Comparison of ENCODE assay signal across 34 mouse cellular contexts in genomic region chr19:59154171-59154570, GRCm38 (mm10). TPM values are rescaled to one million over a fixed set of nuclear protein-coding genes. Genes with fewer than 3 reads are reported as not detected.
DNase-seq lines count a peak whose midpoint lies in the region; ATAC-seq and TF ChIP-seq lines count a peak whose summit lies in the region.
"Had no signal": no experiment of that assay in that cellular context is flagged by ENCODE, and none has a peak within 500 bp of the region (broad histone marks: within the 10 kb centered on the region; RNA-seq: fewer than 3 reads in every experiment).

No protein-coding gene starts in this region.

- no peak overlapping the region for H3K4me3 ChIP-seq in lung, embryonic 16.5 days (ENCODE audit: low read length)
- no peak overlapping the region for H3K4me3 ChIP-seq in MEL (ENCODE audit: control insufficient read depth in 1 of 2, insufficient read depth in 1 of 2, low read depth in 2 of 2, low read length in 2 of 2)
- H3K4me3 ChIP-seq in heart, embryonic 10.5 days, result no peak overlapping the region
- H3K4me3 ChIP-seq: embryonic facial prominence, embryonic 12.5 days; embryonic facial prominence, embryonic 15.5 days; gastrocnemius, adult 2 months; heart, adult 2 months; heart, embryonic 13.5 days had no signal

- no peaks in the 10 kb centered on the region for H3K36me3 ChIP-seq in lung, embryonic 16.5 days (ENCODE audit: control insufficient read depth, insufficient read depth, low read length)
- no peaks in the 10 kb centered on the region for H3K36me3 ChIP-seq in MEL (ENCODE audit: control insufficient read depth in 1 of 2, insufficient read depth in 2 of 2, low read length in 2 of 2)
- no peaks in the 10 kb centered on the region for H3K36me3 ChIP-seq in heart, embryonic 10.5 days
- H3K36me3 ChIP-seq: embryonic facial prominence, embryonic 12.5 days; embryonic facial prominence, embryonic 15.5 days; G1E; heart, embryonic 13.5 days had no signal

- peak; percentile 28; the same call in 1 of the 2 replicates for ATAC-seq in lung, embryonic 16.5 days (ENCODE audit: low read depth)
- ATAC-seq in granulocyte monocyte progenitor cell, adult 5-6 weeks (replicated peaks; ENCODE audit: poor library complexity, severe bottlenecking), result peak; percentile 46
- ATAC-seq: CD4-positive, CD25-positive, alpha-beta regulatory T cell, adult 4 months; forebrain, embryonic 14.5 days; forebrain, postnatal 0 days; hindbrain, postnatal 0 days; intestine, postnatal 0 days had no signal

- H3K9me3 ChIP-seq in lung, embryonic 16.5 days (ENCODE audit: control insufficient read depth, low read length), result no peaks in the 10 kb centered on the region
- no peaks in the 10 kb centered on the region for H3K9me3 ChIP-seq in MEL (replicated peaks; ENCODE audit: insufficient read depth, low read length)
- no peaks in the 10 kb centered on the region for H3K9me3 ChIP-seq in heart, embryonic 10.5 days
- H3K9me3 ChIP-seq: embryonic facial prominence, embryonic 12.5 days; embryonic facial prominence, embryonic 15.5 days; G1E; heart, embryonic 13.5 days had no signal

- DNase-seq in lung, postnatal 4 days, result no peak
- peak; percentile 9 for DNase-seq in MEL (ENCODE audit: low read depth, low spot score)
- DNase-seq in gastrocnemius, postnatal 4 days (ENCODE audit: low spot score in 2 of 2), result no peak
- DNase-seq in heart, adult 9 months (ENCODE audit: low spot score in 2 of 2), result no peak
- DNase-seq in heart, embryonic 10.5 days (ENCODE audit: low spot score), result no peak
- DNase-seq: adrenal gland, postnatal 10 days; adrenal gland, postnatal 36 days; cerebellum, adult 18-20 months; cerebellum, adult 9-10 months; cerebellum, postnatal 14 days; forebrain, postnatal 0 days; gastrocnemius, adult 2 months; gastrocnemius, postnatal 14 days; heart, adult 2 months; heart, postnatal 14 days; heart, postnatal 4 days had no signal

- WGBS in lung, embryonic 16.5 days, result 73% methylated on average over 2 of the region's 2 CpGs
- WGBS in heart, embryonic 10.5 days, result 88% methylated on average over 2 of the region's 2 CpGs

- no peaks in the 10 kb centered on the region for H3K27me3 ChIP-seq in lung, embryonic 16.5 days (ENCODE audit: control insufficient read depth, insufficient read depth, low read depth, low read length)
- no peaks in the 10 kb centered on the region for H3K27me3 ChIP-seq in MEL (ENCODE audit: control insufficient read depth in 1 of 2, insufficient read depth in 2 of 2, low read length in 2 of 2)
- peaks cover 10% of the 10 kb centered on the region for H3K27me3 ChIP-seq in heart, embryonic 10.5 days (ENCODE audit: insufficient read depth, poor library complexity, severe bottlenecking)

- H3K79me2 ChIP-seq in MEL (ENCODE audit: control insufficient read depth, insufficient read depth, low read length, poor library complexity), result no peaks in the 10 kb centered on the region

- no peak for TF ChIP-seq POLR2A in MEL (IDR thresholded peaks at IDR 0.05; ENCODE audit: control insufficient read depth in 1 of 2, insufficient read depth in 1 of 2, low read depth in 1 of 2, low read length in 2 of 2, poor library complexity in 1 of 2)

- TF ChIP-seq RAD21 in MEL (IDR thresholded peaks at IDR 0.05; ENCODE audit: low read depth, low read length), result no peak

- H3K4me2 ChIP-seq in lung, embryonic 16.5 days (ENCODE audit: low read depth, low read length), result no peak overlapping the region
- H3K4me2 ChIP-seq: embryonic facial prominence, embryonic 12.5 days; embryonic facial prominence, embryonic 15.5 days; heart, embryonic 13.5 days; hindbrain, embryonic 14.5 days had no signal

- no peak for TF ChIP-seq EP300 in MEL (IDR thresholded peaks at IDR 0.05; ENCODE audit: low read depth in 1 of 2, low read length in 2 of 2)

- no peak for TF ChIP-seq CTCF in MEL (IDR thresholded peaks at IDR 0.05 in 2 of 3, conservative IDR thresholded peaks at IDR 0.05 in 1 of 3; ENCODE audit: control insufficient read depth in 1 of 3, insufficient read depth in 1 of 3, low read depth in 2 of 3, low read length in 3 of 3, poor library complexity in 1 of 3, severe bottlenecking in 1 of 3)

- no peaks in the 10 kb centered on the region for H3K4me1 ChIP-seq in lung, embryonic 16.5 days (replicated peaks; ENCODE audit: control insufficient read depth, insufficient read depth, low read length)
- H3K4me1 ChIP-seq in MEL (ENCODE audit: control insufficient read depth in 1 of 2, insufficient read depth in 2 of 2, low read length in 2 of 2), result no peaks in the 10 kb centered on the region
- H3K4me1 ChIP-seq in heart, embryonic 10.5 days, result no peaks in the 10 kb centered on the region
- H3K4me1 ChIP-seq: embryonic facial prominence, embryonic 12.5 days; embryonic facial prominence, embryonic 15.5 days; heart, embryonic 13.5 days had no signal

- H3K9ac ChIP-seq in lung, embryonic 16.5 days (ENCODE audit: low read length), result no peak overlapping the region
- H3K9ac ChIP-seq in MEL (ENCODE audit: control insufficient read depth, low read depth, low read length, poor library complexity, severe bottlenecking), result no peak overlapping the region
- H3K9ac ChIP-seq: embryonic facial prominence, embryonic 12.5 days; embryonic facial prominence, embryonic 15.5 days; forebrain, postnatal 0 days; heart, embryonic 13.5 days; hindbrain, embryonic 14.5 days had no signal

- H3K27ac ChIP-seq in lung, embryonic 16.5 days (ENCODE audit: low read length), result no peak overlapping the region
- no peak overlapping the region for H3K27ac ChIP-seq in MEL (ENCODE audit: control insufficient read depth, low read depth, low read length)
- H3K27ac ChIP-seq in heart, embryonic 10.5 days, result no peak overlapping the region
- H3K27ac ChIP-seq: embryonic facial prominence, embryonic 12.5 days; embryonic facial prominence, embryonic 15.5 days; gastrocnemius, adult 2 months; heart, adult 2 months; heart, embryonic 13.5 days; hindbrain, embryonic 14.5 days; hindbrain, postnatal 0 days had no signal

TF ChIP-seq in MEL, 35 proteins besides CTCF, POLR2A, EP300 and RAD21:
- TF ChIP-seq ZMIZ1 (IDR thresholded peaks at IDR 0.05; ENCODE audit: low read depth, low read length), result no peak
- TF ChIP-seq SMC3 (IDR thresholded peaks at IDR 0.05; ENCODE audit: low read depth, low read length), result no peak
- TF ChIP-seq TBP (IDR thresholded peaks at IDR 0.05; ENCODE audit: low read depth, low read length), result no peak
- TF ChIP-seq MEF2A (IDR thresholded peaks at IDR 0.05; ENCODE audit: extremely low read depth, insufficient replicate concordance, low read depth, low read length, poor library complexity, severe bottlenecking), result no peak
- TF ChIP-seq ZC3H11A (IDR thresholded peaks at IDR 0.05; ENCODE audit: low read depth, low read length), result no peak
- TF ChIP-seq POLR2AphosphoS5 (IDR thresholded peaks at IDR 0.05; ENCODE audit: borderline replicate concordance, low read depth, low read length), result no peak
- no peak for TF ChIP-seq ETS1 (IDR thresholded peaks at IDR 0.05; ENCODE audit: low read depth, low read length)
- TF ChIP-seq ZNF384 (IDR thresholded peaks at IDR 0.05; ENCODE audit: low read depth, low read length), result no peak
- TF ChIP-seq MXI1 (IDR thresholded peaks at IDR 0.05; ENCODE audit: low read depth, low read length), result no peak
- no peak for TF ChIP-seq HCFC1 (IDR thresholded peaks at IDR 0.05; ENCODE audit: low read depth, low read length)

RNA-seq across cellular contexts. Expression of gene Vax1, which starts 15.7 kb away (rescaled TPM):
- not detected in 2 replicates for polyA plus RNA-seq in lung, embryonic 16.5 days (2015; fragmentation: Nextera tagmentation; extraction: Ambion mirVana)
- total RNA-seq in MEL (2012; rRNA removed), result not detected in 2 replicates
- polyA plus RNA-seq in MEL (2012; ENCODE audit: insufficient read depth in 1 of 2, insufficient read length in 2 of 2, low read depth in 1 of 2, low replicate concordance in 2 of 2, missing spikeins in 1 of 2), result not detected
- total RNA-seq in granulocyte monocyte progenitor cell, adult 5-6 weeks (2014; fragmentation: Nextera tagmentation), result not detected in 2 replicates
- total RNA-seq in granulocyte monocyte progenitor cell, adult 5-6 weeks (2017), result not detected in 2 replicates
- total RNA-seq in gastrocnemius, postnatal 4 days (2021), result not detected
- not detected in 2 replicates for polyA plus RNA-seq in heart, embryonic 10.5 days (2016; fragmentation: Nextera tagmentation; extraction: Ambion mirVana)
- total RNA-seq: adrenal gland, adult 18-20 months; adrenal gland, postnatal 10 days; adrenal gland, postnatal 36 days; common myeloid progenitor, adult 5-6 weeks; G1E; gastrocnemius, adult 2 months; gastrocnemius, postnatal 14 days; heart, adult 2 months; heart, postnatal 14 days; heart, postnatal 4 days; hindbrain, postnatal 0 days had no signal
- polyA plus RNA-seq: C2C12; CD4-positive, CD25-positive, alpha-beta regulatory T cell, adult 4 months; G1E; gonadal fat pad, adult 2 months; heart, adult 2 months; heart, embryonic 13.5 days; heart, embryonic 16.5 days; hindbrain, embryonic 11.5 days; hindbrain, embryonic 14.5 days; hindbrain, postnatal 0 days; intestine, embryonic 14.5 days; intestine, postnatal 0 days had no signal
